Comparison of ENCODE assay signal across 8 mouse cellular contexts in genomic region chr9:66123648-66124047, GRCm38 (mm10). TPM values are rescaled to one million over a fixed set of nuclear protein-coding genes. Genes with fewer than 3 reads are reported as not detected.
A peak's percentile ranks its signal among the peaks of the same experiment; 100 is the strongest.
DNase-seq lines count a peak whose midpoint lies in the region; ATAC-seq lines count a peak whose summit lies in the region.

No protein-coding gene starts in this region.

- no peak overlapping the region for H3K27ac ChIP-seq in lung, embryonic 15.5 days
- H3K27ac ChIP-seq in embryonic facial prominence, embryonic 14.5 days (replicated peaks; ENCODE audit: low read depth, low read length) = peak overlapping the region; percentile 89; the same call in 1 of the 2 replicates
- H3K27ac ChIP-seq in intestine, embryonic 15.5 days = peak overlapping the region; percentile 92
- no peak overlapping the region for H3K27ac ChIP-seq in neural tube, embryonic 12.5 days

- H3K4me3 ChIP-seq in lung, embryonic 15.5 days = peak overlapping the region; percentile 90
- peak overlapping the region; percentile 85 for H3K4me3 ChIP-seq in embryonic facial prominence, embryonic 14.5 days (ENCODE audit: low read depth, low read length)
- peak overlapping the region; percentile 71 for H3K4me3 ChIP-seq in intestine, embryonic 15.5 days (replicated peaks)
- H3K4me3 ChIP-seq in neural tube, embryonic 12.5 days = peak overlapping the region; percentile 77

- no peaks in the 10 kb centered on the region for H3K9me3 ChIP-seq in lung, embryonic 15.5 days
- no peaks in the 10 kb centered on the region for H3K9me3 ChIP-seq in embryonic facial prominence, embryonic 14.5 days (ENCODE audit: control insufficient read depth, low read length)
- no peaks in the 10 kb centered on the region for H3K9me3 ChIP-seq in intestine, embryonic 15.5 days
- H3K9me3 ChIP-seq in neural tube, embryonic 12.5 days = no peaks in the 10 kb centered on the region

- H3K4me1 ChIP-seq in lung, embryonic 15.5 days = peaks cover 31% of the 10 kb centered on the region
- H3K4me1 ChIP-seq in embryonic facial prominence, embryonic 14.5 days (ENCODE audit: control insufficient read depth, insufficient read depth, low read length) = peaks cover 25% of the 10 kb centered on the region
- peaks cover 9% of the 10 kb centered on the region for H3K4me1 ChIP-seq in intestine, embryonic 15.5 days (replicated peaks)
- H3K4me1 ChIP-seq in neural tube, embryonic 12.5 days = peaks cover 22% of the 10 kb centered on the region

- no peak for DNase-seq in lung, postnatal 10 days
- DNase-seq in embryonic facial prominence, embryonic 14.5 days (ENCODE audit: low spot score) = no peak
- no peak for DNase-seq in urinary bladder, adult 2 months (ENCODE audit: low spot score)
- no peak for DNase-seq in cerebellum, adult 18-20 months

- H3K36me3 ChIP-seq in lung, embryonic 15.5 days = 0 out of 2 replicates have a peak, but pooled peaks cover 2% of the 10 kb centered on the region
- no peaks in the 10 kb centered on the region for H3K36me3 ChIP-seq in embryonic facial prominence, embryonic 14.5 days (ENCODE audit: control insufficient read depth, insufficient read depth, low read length)
- H3K36me3 ChIP-seq in intestine, embryonic 15.5 days = no peaks in the 10 kb centered on the region
- no peaks in the 10 kb centered on the region for H3K36me3 ChIP-seq in neural tube, embryonic 12.5 days

- H3K9ac ChIP-seq in lung, embryonic 15.5 days = peak overlapping the region; percentile 80
- peak overlapping the region; percentile 88 for H3K9ac ChIP-seq in embryonic facial prominence, embryonic 14.5 days (ENCODE audit: low read depth, low read length)
- peak overlapping the region; percentile 81 for H3K9ac ChIP-seq in intestine, embryonic 15.5 days
- peak overlapping the region; percentile 81 for H3K9ac ChIP-seq in neural tube, embryonic 12.5 days

- 7% methylated on average over 5 of the region's 5 CpGs for WGBS in lung, embryonic 15.5 days
- 6% methylated on average over 5 of the region's 5 CpGs for WGBS in embryonic facial prominence, embryonic 14.5 days
- 3% methylated on average over 5 of the region's 5 CpGs for WGBS in intestine, embryonic 15.5 days
- WGBS in neural tube, embryonic 12.5 days = 9% methylated on average over 5 of the region's 5 CpGs

- no peaks in the 10 kb centered on the region for H3K27me3 ChIP-seq in lung, embryonic 15.5 days
- H3K27me3 ChIP-seq in embryonic facial prominence, embryonic 14.5 days (replicated peaks; ENCODE audit: control insufficient read depth, insufficient read depth, low read length) = no peaks in the 10 kb centered on the region
- H3K27me3 ChIP-seq in intestine, embryonic 15.5 days (replicated peaks) = no peaks in the 10 kb centered on the region
- H3K27me3 ChIP-seq in neural tube, embryonic 12.5 days (replicated peaks) = no peaks in the 10 kb centered on the region

- peak overlapping the region; percentile 74 for H3K4me2 ChIP-seq in lung, embryonic 15.5 days
- peak overlapping the region; percentile 76 for H3K4me2 ChIP-seq in embryonic facial prominence, embryonic 14.5 days (ENCODE audit: low read depth, low read length)
- peak overlapping the region; percentile 66 for H3K4me2 ChIP-seq in intestine, embryonic 15.5 days (replicated peaks)
- H3K4me2 ChIP-seq in neural tube, embryonic 12.5 days (replicated peaks) = peak overlapping the region; percentile 70

- no peak for ATAC-seq in lung, embryonic 15.5 days (ENCODE audit: borderline replicate concordance, extremely low read depth, low FRiP score, low TSS enrichment)
- ATAC-seq in embryonic facial prominence, embryonic 14.5 days (ENCODE audit: low read depth) = no peak
- ATAC-seq in intestine, embryonic 15.5 days = no peak
- ATAC-seq in neural tube, embryonic 12.5 days (ENCODE audit: low FRiP score, low read depth) = no peak
- ATAC-seq in activated CD4-positive, CD25-positive, alpha-beta regulatory T cell, adult 4 months = no peak

RNA-seq across cellular contexts. Expression of gene Snx1, which starts 2.7 kb away (rescaled TPM):
- 117 and 126 TPM in 2 replicates for polyA plus RNA-seq in lung, embryonic 15.5 days (2015; fragmentation: Nextera tagmentation; extraction: Ambion mirVana)
- polyA plus RNA-seq in embryonic facial prominence, embryonic 14.5 days (2014; fragmentation: Nextera tagmentation; extraction: Ambion mirVana) = 139 and 143 TPM in 2 replicates
- 137 and 144 TPM in 2 replicates for polyA plus RNA-seq in intestine, embryonic 15.5 days (2015; fragmentation: Nextera tagmentation; extraction: Ambion mirVana)
- 106 and 109 TPM in 2 replicates for polyA plus RNA-seq in neural tube, embryonic 12.5 days (2016; fragmentation: Nextera tagmentation; extraction: Ambion mirVana)
- polyA plus RNA-seq in urinary bladder, adult 2 months (2012; rRNA removed) = 109 and 119 TPM in 2 replicates
- polyA plus RNA-seq in activated CD4-positive, CD25-positive, alpha-beta regulatory T cell, adult 4 months (2017; shearing (Covaris generic)) = 10 to 100 TPM; 71.4 to 82.3 TPM

RNA-seq across cellular contexts. Expression of gene Ciao2a, which starts 2.8 kb away (rescaled TPM):
- 148 and 149 TPM in 2 replicates for polyA plus RNA-seq in lung, embryonic 15.5 days (2015; fragmentation: Nextera tagmentation; extraction: Ambion mirVana)
- polyA plus RNA-seq in embryonic facial prominence, embryonic 14.5 days (2014; fragmentation: Nextera tagmentation; extraction: Ambion mirVana) = 112 and 119 TPM in 2 replicates
- polyA plus RNA-seq in intestine, embryonic 15.5 days (2015; fragmentation: Nextera tagmentation; extraction: Ambion mirVana) = 215 and 218 TPM in 2 replicates
- polyA plus RNA-seq in neural tube, embryonic 12.5 days (2016; fragmentation: Nextera tagmentation; extraction: Ambion mirVana) = 107 and 115 TPM in 2 replicates
- 35.9 and 39.6 TPM in 2 replicates for polyA plus RNA-seq in urinary bladder, adult 2 months (2012; rRNA removed)
- 100 to 1,000 TPM; 180 to 193 TPM for polyA plus RNA-seq in activated CD4-positive, CD25-positive, alpha-beta regulatory T cell, adult 4 months (2017; shearing (Covaris generic))

RNA-seq across cellular contexts. Expression of gene Dapk2, which starts 34.4 kb away (rescaled TPM):
- polyA plus RNA-seq in lung, embryonic 15.5 days (2015; fragmentation: Nextera tagmentation; extraction: Ambion mirVana) = 14.9 and 16.8 TPM in 2 replicates
- 10.6 and 14.3 TPM in 2 replicates for polyA plus RNA-seq in embryonic facial prominence, embryonic 14.5 days (2014; fragmentation: Nextera tagmentation; extraction: Ambion mirVana)
- 6.0 and 7.2 TPM in 2 replicates for polyA plus RNA-seq in intestine, embryonic 15.5 days (2015; fragmentation: Nextera tagmentation; extraction: Ambion mirVana)
- polyA plus RNA-seq in neural tube, embryonic 12.5 days (2016; fragmentation: Nextera tagmentation; extraction: Ambion mirVana) = 2.4 and 2.6 TPM in 2 replicates
- polyA plus RNA-seq in urinary bladder, adult 2 months (2012; rRNA removed) = 6.5 and 7.0 TPM in 2 replicates
- polyA plus RNA-seq in activated CD4-positive, CD25-positive, alpha-beta regulatory T cell, adult 4 months (2017; shearing (Covaris generic)) = 1 to 10 TPM in 1 of 2 experiments, under 1 TPM in 1; 0.82 to 2.6 TPM

RNA-seq across cellular contexts. Expression of gene Snx22, which starts 54.1 kb away (rescaled TPM):
- polyA plus RNA-seq in lung, embryonic 15.5 days (2015; fragmentation: Nextera tagmentation; extraction: Ambion mirVana) = 9.8 and 10.6 TPM in 2 replicates
- 3.4 and 4.1 TPM in 2 replicates for polyA plus RNA-seq in embryonic facial prominence, embryonic 14.5 days (2014; fragmentation: Nextera tagmentation; extraction: Ambion mirVana)
- 1.1 and 1.4 TPM in 2 replicates for polyA plus RNA-seq in intestine, embryonic 15.5 days (2015; fragmentation: Nextera tagmentation; extraction: Ambion mirVana)
- 4.2 and 4.7 TPM in 2 replicates for polyA plus RNA-seq in neural tube, embryonic 12.5 days (2016; fragmentation: Nextera tagmentation; extraction: Ambion mirVana)
- 0.81 and 1.6 TPM in 2 replicates for polyA plus RNA-seq in urinary bladder, adult 2 months (2012; rRNA removed)
- polyA plus RNA-seq in activated CD4-positive, CD25-positive, alpha-beta regulatory T cell, adult 4 months (2017; shearing (Covaris generic)) = 1 to 10 TPM in 1 of 2 experiments, under 1 TPM in 1; 0.79 to 2.5 TPM

Comparison
In these comparisons a context has a peak if more than half of its experiments do, and no peak if none do; other contexts are left out.
1. H3K27ac ChIP-seq: peak in embryonic facial prominence, embryonic 14.5 days (single experiment) and intestine, embryonic 15.5 days (single experiment); none in lung, embryonic 15.5 days (single experiment) and neural tube, embryonic 12.5 days (single experiment).
2. Peak in every context shown above with its lines, with median percentiles within 50 percentile points of each other: H3K4me2 ChIP-seq, H3K4me3 ChIP-seq and H3K9ac ChIP-seq.